Mouse (Mus musculus): ENCODE results near the gene Olfr816. TPM values are rescaled to one million over a fixed set of nuclear protein-coding genes. Genes with fewer than 3 reads are reported as not detected.

Gene Olfr816
- polyA plus RNA-seq (2014; fragmentation: Illumina TruSeq; extraction: RNeasy Lipid Tissue Mini Kit (QIAGEN cat#74804); ENCODE audit: low read depth, low replicate concordance) = not detected

GRCm38 (mm10) chr10:129915497-129915896, at the start of gene Olfr816:
TSS of gene Olfr816 (minus strand) at chr10:129915597.

GRCm38 (mm10) chr10:129949000-129949399, 33.6 kb upstream of the Olfr816 start, which contains the start of gene Olfr818:
TSS of gene Olfr818 (minus strand) at chr10:129949100.

GRCm38 (mm10) chr10:129905767-129906166, 9.6 kb downstream of the Olfr816 start, which contains the start of gene Olfr815:
TSS of gene Olfr815 (minus strand) at chr10:129905867.

GRCm38 (mm10) chr10:129879751-129880150, 35.6 kb downstream of the Olfr816 start, which contains the start of gene Olfr814:
TSS of gene Olfr814 (minus strand) at chr10:129879851.

Other genes with a start within 250 kb of the Olfr816 start
- gene Olfr801, start 241.7 kb downstream of the Olfr816 start, polyA plus RNA-seq (2014; fragmentation: Illumina TruSeq; extraction: RNeasy Lipid Tissue Mini Kit (QIAGEN cat#74804); ENCODE audit: low read depth, low replicate concordance) = not detected
- not detected for gene Olfr802, start 227.4 kb downstream of the Olfr816 start, polyA plus RNA-seq (2014; fragmentation: Illumina TruSeq; extraction: RNeasy Lipid Tissue Mini Kit (QIAGEN cat#74804); ENCODE audit: low read depth, low replicate concordance)
- not detected for gene Olfr803, start 221.3 kb downstream of the Olfr816 start, polyA plus RNA-seq (2014; fragmentation: Illumina TruSeq; extraction: RNeasy Lipid Tissue Mini Kit (QIAGEN cat#74804); ENCODE audit: low read depth, low replicate concordance)
- gene Olfr804, start 212.4 kb downstream of the Olfr816 start, polyA plus RNA-seq (2014; fragmentation: Illumina TruSeq; extraction: RNeasy Lipid Tissue Mini Kit (QIAGEN cat#74804); ENCODE audit: low read depth, low replicate concordance) = not detected
- gene Olfr805, start 186.2 kb downstream of the Olfr816 start, polyA plus RNA-seq (2014; fragmentation: Illumina TruSeq; extraction: RNeasy Lipid Tissue Mini Kit (QIAGEN cat#74804); ENCODE audit: low read depth, low replicate concordance) = not detected
- gene Olfr806, start 173.7 kb downstream of the Olfr816 start, polyA plus RNA-seq (2014; fragmentation: Illumina TruSeq; extraction: RNeasy Lipid Tissue Mini Kit (QIAGEN cat#74804); ENCODE audit: low read depth, low replicate concordance) = not detected
- gene Olfr807, start 157.8 kb downstream of the Olfr816 start, polyA plus RNA-seq (2014; fragmentation: Illumina TruSeq; extraction: RNeasy Lipid Tissue Mini Kit (QIAGEN cat#74804); ENCODE audit: low read depth, low replicate concordance) = not detected
- gene Olfr808, start 150.1 kb downstream of the Olfr816 start, polyA plus RNA-seq (2014; fragmentation: Illumina TruSeq; extraction: RNeasy Lipid Tissue Mini Kit (QIAGEN cat#74804); ENCODE audit: low read depth, low replicate concordance) = not detected
- gene Olfr809, start 141.0 kb downstream of the Olfr816 start, polyA plus RNA-seq (2014; fragmentation: Illumina TruSeq; extraction: RNeasy Lipid Tissue Mini Kit (QIAGEN cat#74804); ENCODE audit: low read depth, low replicate concordance) = not detected
- not detected for gene Olfr810, start 120.7 kb downstream of the Olfr816 start, polyA plus RNA-seq (2014; fragmentation: Illumina TruSeq; extraction: RNeasy Lipid Tissue Mini Kit (QIAGEN cat#74804); ENCODE audit: low read depth, low replicate concordance)
- not detected for gene Olfr811, start 111.2 kb downstream of the Olfr816 start, polyA plus RNA-seq (2014; fragmentation: Illumina TruSeq; extraction: RNeasy Lipid Tissue Mini Kit (QIAGEN cat#74804); ENCODE audit: low read depth, low replicate concordance)
- not detected for gene Olfr812, start 69.5 kb downstream of the Olfr816 start, polyA plus RNA-seq (2014; fragmentation: Illumina TruSeq; extraction: RNeasy Lipid Tissue Mini Kit (QIAGEN cat#74804); ENCODE audit: low read depth, low replicate concordance)
- gene Olfr813, start 60.2 kb downstream of the Olfr816 start, polyA plus RNA-seq (2014; fragmentation: Illumina TruSeq; extraction: RNeasy Lipid Tissue Mini Kit (QIAGEN cat#74804); ENCODE audit: low read depth, low replicate concordance) = not detected
- not detected for gene Olfr814, start 35.7 kb downstream of the Olfr816 start, polyA plus RNA-seq (2014; fragmentation: Illumina TruSeq; extraction: RNeasy Lipid Tissue Mini Kit (QIAGEN cat#74804); ENCODE audit: low read depth, low replicate concordance)
- gene Olfr815, start 9.7 kb downstream of the Olfr816 start, polyA plus RNA-seq (2014; fragmentation: Illumina TruSeq; extraction: RNeasy Lipid Tissue Mini Kit (QIAGEN cat#74804); ENCODE audit: low read depth, low replicate concordance) = not detected
- gene Olfr818, start 33.5 kb upstream of the Olfr816 start, polyA plus RNA-seq (2014; fragmentation: Illumina TruSeq; extraction: RNeasy Lipid Tissue Mini Kit (QIAGEN cat#74804); ENCODE audit: low read depth, low replicate concordance) = not detected
- not detected for gene Olfr819, start 51.7 kb upstream of the Olfr816 start, polyA plus RNA-seq (2014; fragmentation: Illumina TruSeq; extraction: RNeasy Lipid Tissue Mini Kit (QIAGEN cat#74804); ENCODE audit: low read depth, low replicate concordance)
- gene Olfr247, start 60.5 kb upstream of the Olfr816 start, polyA plus RNA-seq (2014; fragmentation: Illumina TruSeq; extraction: RNeasy Lipid Tissue Mini Kit (QIAGEN cat#74804); ENCODE audit: low read depth, low replicate concordance) = not detected
- not detected for gene Gm10310, start 69.5 kb upstream of the Olfr816 start, polyA plus RNA-seq (2014; fragmentation: Illumina TruSeq; extraction: RNeasy Lipid Tissue Mini Kit (QIAGEN cat#74804); ENCODE audit: low read depth, low replicate concordance)
- not detected for gene Olfr820, start 97.0 kb upstream of the Olfr816 start, polyA plus RNA-seq (2014; fragmentation: Illumina TruSeq; extraction: RNeasy Lipid Tissue Mini Kit (QIAGEN cat#74804); ENCODE audit: low read depth, low replicate concordance)
- not detected for gene Olfr821, start 114.8 kb upstream of the Olfr816 start, polyA plus RNA-seq (2014; fragmentation: Illumina TruSeq; extraction: RNeasy Lipid Tissue Mini Kit (QIAGEN cat#74804); ENCODE audit: low read depth, low replicate concordance)
- not detected for gene Olfr822, start 155.6 kb upstream of the Olfr816 start, polyA plus RNA-seq (2014; fragmentation: Illumina TruSeq; extraction: RNeasy Lipid Tissue Mini Kit (QIAGEN cat#74804); ENCODE audit: low read depth, low replicate concordance)
- gene Olfr823, start 199.8 kb upstream of the Olfr816 start, polyA plus RNA-seq (2014; fragmentation: Illumina TruSeq; extraction: RNeasy Lipid Tissue Mini Kit (QIAGEN cat#74804); ENCODE audit: low read depth, low replicate concordance) = not detected
- not detected for gene Olfr824, start 214.4 kb upstream of the Olfr816 start, polyA plus RNA-seq (2014; fragmentation: Illumina TruSeq; extraction: RNeasy Lipid Tissue Mini Kit (QIAGEN cat#74804); ENCODE audit: low read depth, low replicate concordance)